In genomic region chr11:62550227-62550685, GRCm38 (mm10) we compare ENCODE assay signal across 7 mouse cellular contexts. TPM values are rescaled to one million over a fixed set of nuclear protein-coding genes. Genes with fewer than 3 reads are reported as not detected.
A peak's percentile ranks its signal among the peaks of the same experiment; 100 is the strongest.
DNase-seq lines count a peak whose midpoint lies in the region; ATAC-seq and TF ChIP-seq lines count a peak whose summit lies in the region.

No protein-coding gene starts in this region.

- H3K4me1 ChIP-seq in intestine, embryonic 14.5 days (replicated peaks; ENCODE audit: control insufficient read depth, insufficient read depth, low read length): peaks cover 23% of the 10 kb centered on the region
- peaks cover 4% of the 10 kb centered on the region for H3K4me1 ChIP-seq in small intestine, adult 2 months (ENCODE audit: control insufficient read depth, insufficient read depth, insufficient read length, low read length)

- peaks cover 22% of the 10 kb centered on the region for H3K36me3 ChIP-seq in intestine, embryonic 14.5 days (ENCODE audit: control insufficient read depth, insufficient read depth, low read length)
- peaks cover 18% of the 10 kb centered on the region for H3K36me3 ChIP-seq in small intestine, adult 2 months (ENCODE audit: control insufficient read depth, insufficient read depth, low read length)

- H3K27me3 ChIP-seq in intestine, embryonic 14.5 days (replicated peaks; ENCODE audit: control insufficient read depth, insufficient read depth, low read length): no peaks in the 10 kb centered on the region
- H3K27me3 ChIP-seq in small intestine, adult 2 months (ENCODE audit: control insufficient read depth, insufficient read depth, low read length): no peaks in the 10 kb centered on the region

- peak overlapping the region; percentile 98 for H3K4me2 ChIP-seq in intestine, embryonic 14.5 days (ENCODE audit: low read length)

- DNase-seq in WW6 (ENCODE audit: low read depth, low spot score): peak; percentile 71
- peak; percentile 47 for DNase-seq in cerebellum, adult 8-10 months
- DNase-seq in gastrocnemius, adult 2 months: peak; percentile 57
- no peak for DNase-seq in intestine, embryonic 14.5 days (ENCODE audit: low spot score)
- DNase-seq in left cerebral cortex, postnatal 14 days (ENCODE audit: low spot score in 2 of 2): peak; percentile 50 to 64

- under 1% methylated on average over 11 of the region's 11 CpGs for WGBS in intestine, embryonic 14.5 days
- WGBS in small intestine, adult 2 months: under 1% methylated on average over 11 of the region's 11 CpGs

- H3K9me3 ChIP-seq in intestine, embryonic 14.5 days (ENCODE audit: control insufficient read depth, low read length): no peaks in the 10 kb centered on the region

- intact Hi-C loops in gastrocnemius, adult 2 months (cut with DNase I): loop anchor here (2.0 kb wide), 1 partner anchor 93 kb away; no protein-coding TSS in a partner anchor
- intact Hi-C loops in left cerebral cortex, postnatal 14 days (cut with DNase I): no loop called here

- peak overlapping the region; percentile 96 for H3K4me3 ChIP-seq in gastrocnemius, adult 2 months
- peak overlapping the region; percentile 72 for H3K4me3 ChIP-seq in intestine, embryonic 14.5 days (ENCODE audit: low read depth, low read length)
- peak overlapping the region; percentile 81 for H3K4me3 ChIP-seq in small intestine, adult 2 months (ENCODE audit: low read depth, low read length)

- no peak for TF ChIP-seq CTCF in gastrocnemius, adult 2 months (IDR thresholded peaks at IDR 0.05)
- no peak for TF ChIP-seq CTCF in small intestine, adult 2 months (IDR thresholded peaks at IDR 0.05; ENCODE audit: extremely low read depth, insufficient read length, insufficient replicate concordance, low read depth, low read length)

- peak overlapping the region; percentile 98 for H3K27ac ChIP-seq in gastrocnemius, adult 2 months
- peak overlapping the region; percentile 98 for H3K27ac ChIP-seq in intestine, embryonic 14.5 days (ENCODE audit: low read depth)
- H3K27ac ChIP-seq in small intestine, adult 2 months (ENCODE audit: insufficient read depth, low read depth, low read length): peak overlapping the region; percentile 100

- no peak; the same call in none of the 2 replicates for ATAC-seq in intestine, embryonic 14.5 days (replicated peaks; ENCODE audit: low FRiP score, low TSS enrichment, low read depth)
- ATAC-seq in megakaryocyte progenitor cell, adult 5-6 weeks (replicated peaks; ENCODE audit: poor library complexity): peak; percentile 35

- peak overlapping the region; percentile 97 for H3K9ac ChIP-seq in intestine, embryonic 14.5 days (ENCODE audit: low read length)

- no peak for TF ChIP-seq POLR2A in small intestine, adult 2 months (IDR thresholded peaks at IDR 0.05; ENCODE audit: low read depth, low read length)

RNA-seq across cellular contexts. Expression of gene Ubb, which starts 0.7 kb away (rescaled TPM):
- total RNA-seq in gastrocnemius, adult 2 months (2021): 100 to 1,000 TPM; 776 to 989 TPM
- 2,820 and 3,158 TPM in 2 replicates for polyA plus RNA-seq in intestine, embryonic 14.5 days (2014; fragmentation: Nextera tagmentation; extraction: Ambion mirVana)
- total RNA-seq in left cerebral cortex, postnatal 14 days (2021): 1,000 to 10,000 TPM; 1,710 to 1,861 TPM
- 1,569 and 1,579 TPM in 2 replicates for total RNA-seq in megakaryocyte progenitor cell, adult 5-6 weeks (2015)
- 1,004 and 1,153 TPM in 2 replicates for total RNA-seq in megakaryocyte progenitor cell, adult 5-6 weeks (2017)
- 827 and 2,308 TPM in 2 replicates for polyA plus RNA-seq in small intestine, adult 2 months (2012; rRNA removed)

RNA-seq across cellular contexts. Expression of gene Cenpv, which starts 11.2 kb away (rescaled TPM):
- total RNA-seq in gastrocnemius, adult 2 months (2021): 10 to 100 TPM; 19.2 to 24.3 TPM
- 31.1 and 44.9 TPM in 2 replicates for polyA plus RNA-seq in intestine, embryonic 14.5 days (2014; fragmentation: Nextera tagmentation; extraction: Ambion mirVana)
- 10 to 100 TPM; 37.7 to 45.0 TPM for total RNA-seq in left cerebral cortex, postnatal 14 days (2021)
- 44.5 and 46.9 TPM in 2 replicates for total RNA-seq in megakaryocyte progenitor cell, adult 5-6 weeks (2015)
- total RNA-seq in megakaryocyte progenitor cell, adult 5-6 weeks (2017): 13.6 and 25.4 TPM in 2 replicates
- 77.4 and 175 TPM in 2 replicates for polyA plus RNA-seq in small intestine, adult 2 months (2012; rRNA removed)

RNA-seq across cellular contexts. Expression of gene Trpv2, which starts 24.0 kb away (rescaled TPM):
- 1 to 10 TPM in 1 of 2 experiments, under 1 TPM in 1; 0.89 to 1.1 TPM for total RNA-seq in gastrocnemius, adult 2 months (2021)
- 11.6 and 12.4 TPM in 2 replicates for polyA plus RNA-seq in intestine, embryonic 14.5 days (2014; fragmentation: Nextera tagmentation; extraction: Ambion mirVana)
- total RNA-seq in left cerebral cortex, postnatal 14 days (2021): 10 to 100 TPM; 21.9 to 22.2 TPM
- 9.0 and 13.9 TPM in 2 replicates for total RNA-seq in megakaryocyte progenitor cell, adult 5-6 weeks (2015)
- 10.5 and 12.9 TPM in 2 replicates for total RNA-seq in megakaryocyte progenitor cell, adult 5-6 weeks (2017)
- 4.0 and 4.7 TPM in 2 replicates for polyA plus RNA-seq in small intestine, adult 2 months (2012; rRNA removed)

Comparison
In these comparisons a context has a peak if more than half of its experiments do, and no peak if none do; other contexts are left out.
1. RNA of gene Trpv2, which starts 24.0 kb away (total RNA-seq): 21.9 to 22.2 TPM in left cerebral cortex, postnatal 14 days and 9.0 to 13.9 TPM in megakaryocyte progenitor cell, adult 5-6 weeks; 0.89 to 1.1 TPM in gastrocnemius, adult 2 months; every median in the first group is over 4 times any median in the second.
2. Peak in every context shown above with its lines, with median percentiles within 50 percentile points of each other: H3K27ac ChIP-seq and H3K4me3 ChIP-seq.